In the genomic region with DNA sequence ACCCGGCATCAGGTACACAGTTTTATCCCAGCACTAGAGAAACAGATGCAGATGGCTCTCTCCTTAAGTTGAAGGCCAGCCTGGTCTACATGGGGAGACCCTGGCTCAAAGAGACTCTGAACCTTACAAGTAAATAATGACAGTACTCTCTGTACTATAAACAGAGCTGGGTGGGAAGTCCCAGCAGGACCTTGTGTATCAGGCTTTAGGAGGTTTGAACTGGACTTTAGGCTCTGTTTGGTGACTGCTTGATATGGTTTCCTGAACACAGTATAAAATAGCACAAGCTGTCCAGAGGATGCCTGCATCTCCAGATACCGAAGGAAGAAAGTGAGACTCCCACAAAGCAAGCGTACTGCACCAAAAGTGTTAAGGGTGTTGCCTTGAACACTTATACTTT, we compare ENCODE assay signal across 11 mouse cellular contexts. TPM values are rescaled to one million over a fixed set of nuclear protein-coding genes. Genes with fewer than 3 reads are reported as not detected.
A peak's percentile ranks its signal among the peaks of the same experiment; 100 is the strongest.
DNase-seq lines count a peak whose midpoint lies in the region; ATAC-seq lines count a peak whose summit lies in the region.
"Had no signal": no experiment of that assay in that cellular context is flagged by ENCODE, and none has a peak within 500 bp of the region (broad histone marks: within the 10 kb centered on the region; RNA-seq: fewer than 3 reads in every experiment).

No protein-coding gene starts in this region.

- 94% methylated on average over 3 of the region's 3 CpGs for WGBS in forebrain, embryonic 10.5 days
- WGBS in forebrain, embryonic 11.5 days = 84% methylated on average over 3 of the region's 3 CpGs
- 86% methylated on average over 3 of the region's 3 CpGs for WGBS in limb, embryonic 15.5 days
- 96% methylated on average over 3 of the region's 3 CpGs for WGBS in neural tube, embryonic 14.5 days

- H3K9ac ChIP-seq in forebrain, embryonic 11.5 days (ENCODE audit: low read length) = no peak overlapping the region
- H3K9ac ChIP-seq in limb, embryonic 15.5 days = no peak overlapping the region
- H3K9ac ChIP-seq in neural tube, embryonic 14.5 days (replicated peaks; ENCODE audit: low read depth, low read length) = no peak overlapping the region

- no peaks in the 10 kb centered on the region for H3K9me3 ChIP-seq in forebrain, embryonic 10.5 days
- H3K9me3 ChIP-seq in forebrain, embryonic 11.5 days (ENCODE audit: control insufficient read depth, low read length) = no peaks in the 10 kb centered on the region
- no peaks in the 10 kb centered on the region for H3K9me3 ChIP-seq in limb, embryonic 15.5 days
- H3K9me3 ChIP-seq in neural tube, embryonic 14.5 days (ENCODE audit: control insufficient read depth, low read length) = no peaks in the 10 kb centered on the region

- no peaks in the 10 kb centered on the region for H3K27me3 ChIP-seq in forebrain, embryonic 10.5 days (ENCODE audit: poor library complexity, severe bottlenecking)
- H3K27me3 ChIP-seq in forebrain, embryonic 11.5 days (ENCODE audit: control insufficient read depth, insufficient read depth, low read length) = no peaks in the 10 kb centered on the region
- no peaks in the 10 kb centered on the region for H3K27me3 ChIP-seq in limb, embryonic 15.5 days
- H3K27me3 ChIP-seq in neural tube, embryonic 14.5 days (ENCODE audit: control insufficient read depth, insufficient read depth, low read length) = no peaks in the 10 kb centered on the region

- peaks cover 40% of the 10 kb centered on the region for H3K4me1 ChIP-seq in forebrain, embryonic 10.5 days
- H3K4me1 ChIP-seq in forebrain, embryonic 11.5 days (replicated peaks; ENCODE audit: control insufficient read depth, insufficient read depth, low read length) = peaks cover 6% of the 10 kb centered on the region; the same call in 1 of the 2 replicates
- peaks cover 25% of the 10 kb centered on the region for H3K4me1 ChIP-seq in limb, embryonic 15.5 days
- H3K4me1 ChIP-seq in neural tube, embryonic 14.5 days (ENCODE audit: control insufficient read depth, insufficient read depth, low read length) = peaks cover 22% of the 10 kb centered on the region

- peak overlapping the region; percentile 95; the same call in 1 of the 2 replicates for H3K4me3 ChIP-seq in forebrain, embryonic 10.5 days
- no peak overlapping the region for H3K4me3 ChIP-seq in forebrain, embryonic 11.5 days (ENCODE audit: low read depth, low read length)
- peak overlapping the region; percentile 86; the same call in 1 of the 2 replicates for H3K4me3 ChIP-seq in limb, embryonic 15.5 days
- no peak overlapping the region for H3K4me3 ChIP-seq in neural tube, embryonic 14.5 days (ENCODE audit: low read depth, low read length)

- peaks cover 33% of the 10 kb centered on the region for H3K36me3 ChIP-seq in forebrain, embryonic 10.5 days (replicated peaks)
- H3K36me3 ChIP-seq in forebrain, embryonic 11.5 days (ENCODE audit: control insufficient read depth, insufficient read depth, low read length) = no peaks in the 10 kb centered on the region; the same call in 1 of the 2 replicates
- peaks cover 22% of the 10 kb centered on the region for H3K36me3 ChIP-seq in limb, embryonic 15.5 days
- H3K36me3 ChIP-seq in neural tube, embryonic 14.5 days (ENCODE audit: control insufficient read depth, insufficient read depth, low read length) = peaks cover 2% of the 10 kb centered on the region; the same call in 1 of the 2 replicates

- no peak for DNase-seq in forebrain, embryonic 10.5 days (ENCODE audit: extremely low spot score, low spot score)
- no peak for DNase-seq in forebrain, embryonic 11.5 days (ENCODE audit: low spot score)
- DNase-seq in lung, postnatal 25 days (ENCODE audit: low spot score) = peak; percentile 2
- DNase-seq in lung, postnatal 10 days = no peak
- DNase-seq in layer of hippocampus, postnatal 25 days (ENCODE audit: extremely low spot score in 1 of 2, low spot score in 1 of 2) = no peak
- DNase-seq in Muller cell, postnatal 12 days (ENCODE audit: inconsistent ontology term) = no peak
- DNase-seq: cerebellum, adult 2 months; gastrocnemius, postnatal 25 days had no signal

- H3K27ac ChIP-seq in forebrain, embryonic 10.5 days = no peak overlapping the region
- H3K27ac ChIP-seq in forebrain, embryonic 11.5 days (ENCODE audit: low read depth, low read length) = no peak overlapping the region
- H3K27ac ChIP-seq in limb, embryonic 15.5 days = no peak overlapping the region
- H3K27ac ChIP-seq in neural tube, embryonic 14.5 days (ENCODE audit: low read depth, low read length) = no peak overlapping the region

- H3K4me2 ChIP-seq in forebrain, embryonic 11.5 days (ENCODE audit: low read depth, low read length, severe bottlenecking) = no peak overlapping the region
- no peak overlapping the region for H3K4me2 ChIP-seq in limb, embryonic 15.5 days
- peak overlapping the region; percentile 93; the same call in 1 of the 2 replicates for H3K4me2 ChIP-seq in neural tube, embryonic 14.5 days (ENCODE audit: low read depth, low read length)

- ATAC-seq in forebrain, embryonic 11.5 days (replicated peaks; ENCODE audit: low FRiP score) = no peak
- no peak for ATAC-seq in limb, embryonic 15.5 days (ENCODE audit: insufficient number of reproducible peaks, low FRiP score, low TSS enrichment, low read depth)
- no peak for ATAC-seq in neural tube, embryonic 14.5 days (ENCODE audit: low read depth)

RNA-seq across cellular contexts. Expression of gene Atg2b, which starts 1.8 kb away (rescaled TPM):
- 11.4 and 12.2 TPM in 2 replicates for polyA plus RNA-seq in forebrain, embryonic 10.5 days (2016; fragmentation: Nextera tagmentation; extraction: Ambion mirVana)
- polyA plus RNA-seq in forebrain, embryonic 11.5 days (2014; fragmentation: Nextera tagmentation; extraction: Ambion mirVana) = 15.2 and 18.2 TPM in 2 replicates
- 12.9 and 13.6 TPM in 2 replicates for polyA plus RNA-seq in limb, embryonic 15.5 days (2015; fragmentation: Nextera tagmentation; extraction: Ambion mirVana)
- polyA plus RNA-seq in neural tube, embryonic 14.5 days (2014; fragmentation: Nextera tagmentation; extraction: Ambion mirVana) = 19.5 and 24.0 TPM in 2 replicates
- total RNA-seq in layer of hippocampus, postnatal 25 days (2021) = 10 to 100 TPM; 41.3 to 42.4 TPM

RNA-seq across cellular contexts. Expression of gene Gskip, which starts 2.2 kb away (rescaled TPM):
- 33.2 and 34.0 TPM in 2 replicates for polyA plus RNA-seq in forebrain, embryonic 10.5 days (2016; fragmentation: Nextera tagmentation; extraction: Ambion mirVana)
- polyA plus RNA-seq in forebrain, embryonic 11.5 days (2014; fragmentation: Nextera tagmentation; extraction: Ambion mirVana) = 30.4 and 32.6 TPM in 2 replicates
- polyA plus RNA-seq in limb, embryonic 15.5 days (2015; fragmentation: Nextera tagmentation; extraction: Ambion mirVana) = 32.3 and 34.0 TPM in 2 replicates
- polyA plus RNA-seq in neural tube, embryonic 14.5 days (2014; fragmentation: Nextera tagmentation; extraction: Ambion mirVana) = 30.3 and 34.3 TPM in 2 replicates
- total RNA-seq in layer of hippocampus, postnatal 25 days (2021) = 10 to 100 TPM; 23.3 to 27.1 TPM

RNA-seq across cellular contexts. Expression of gene Ak7, which starts 19.0 kb away (rescaled TPM):
- polyA plus RNA-seq in forebrain, embryonic 10.5 days (2016; fragmentation: Nextera tagmentation; extraction: Ambion mirVana) = 0.15 and 0.16 TPM in 2 replicates
- polyA plus RNA-seq in forebrain, embryonic 11.5 days (2014; fragmentation: Nextera tagmentation; extraction: Ambion mirVana) = 0.13 TPM in 2 replicates
- 0.07 and 0.09 TPM in 2 replicates for polyA plus RNA-seq in limb, embryonic 15.5 days (2015; fragmentation: Nextera tagmentation; extraction: Ambion mirVana)
- polyA plus RNA-seq in neural tube, embryonic 14.5 days (2014; fragmentation: Nextera tagmentation; extraction: Ambion mirVana) = 1.0 and 1.1 TPM in 2 replicates
- total RNA-seq in layer of hippocampus, postnatal 25 days (2021) = 1 to 10 TPM in 1 of 2 experiments, under 1 TPM in 1; 0.94 to 1.0 TPM
- total RNA-seq: gastrocnemius, postnatal 25 days; megakaryocyte progenitor cell, adult 5-6 weeks had no signal

Comparison
In these comparisons a context has a peak if more than half of its experiments do, and no peak if none do; other contexts are left out.
1. H3K4me3 ChIP-seq: peak in forebrain, embryonic 10.5 days (single experiment) and limb, embryonic 15.5 days (single experiment); none in forebrain, embryonic 11.5 days (single experiment) and neural tube, embryonic 14.5 days (single experiment).